Mouse (Mus musculus) spleen, adult 2 months (tissue): ENCODE results near the gene Wnt1. TPM values are rescaled to one million over a fixed set of nuclear protein-coding genes. Genes with fewer than 3 reads are reported as not detected.
A peak's percentile ranks its signal among the peaks of the same experiment; 100 is the strongest.

Experiments
- DNase-seq, 2 experiments: peaks; one replicate each; pipeline versions ENCODE4 v3.0.0 to v3.0.0-alpha.2; 2012 to 2021; ENCODE audit warnings: low spot score in 2 of 2, low read depth in 1 of 2
- H3K27ac ChIP-seq: fragments of 200-500 bp; 2 replicates; pipeline ENCODE4 v1.5.1; 2012; ENCODE audit warnings: low read length, inconsistent platforms; ENCODE audit not compliant: insufficient read depth
- H3K27me3 ChIP-seq: fragments of 200-500 bp; 2 replicates; pipeline ENCODE4 v1.6.1; 2012; ENCODE audit warnings: mild to moderate bottlenecking, moderate library complexity, low read length, inconsistent platforms; ENCODE audit not compliant: control insufficient read depth, insufficient read depth
- H3K36me3 ChIP-seq: fragments of 200-500 bp; 2 replicates; pipeline ENCODE4 v1.6.1; 2012; ENCODE audit warnings: mild to moderate bottlenecking, low read length, inconsistent platforms; ENCODE audit not compliant: control insufficient read depth, insufficient read depth
- H3K4me1 ChIP-seq: fragments of 200-500 bp; 2 replicates; pipeline ENCODE4 v1.6.1; 2011; ENCODE audit warnings: inconsistent platforms; ENCODE audit not compliant: control insufficient read depth, insufficient read depth, insufficient read length
- H3K4me3 ChIP-seq: fragments of 200-500 bp; 2 replicates; pipeline ENCODE4 v1.5.1; 2011; ENCODE audit warnings: mild to moderate bottlenecking, inconsistent platforms; ENCODE audit not compliant: insufficient read depth, insufficient read length; ENCODE audit errors: extremely low read depth
- CTCF ChIP-seq: fragments of 200-500 bp; IDR thresholded peaks from 2 replicates; pipeline ENCODE4 v1.5.1; 2011; ENCODE audit warnings: mild to moderate bottlenecking, inconsistent platforms; ENCODE audit not compliant: insufficient read depth, insufficient read length, insufficient replicate concordance; ENCODE audit errors: extremely low read depth
- POLR2A ChIP-seq: fragments of 200-500 bp; IDR thresholded peaks from 2 replicates; pipeline ENCODE4 v1.6.1; 2011; ENCODE audit warnings: low read depth, low read length, inconsistent platforms
- WGBS: fragments of 180-500 bp; shearing (Covaris S2); methylation state at CpG from one replicate; pipeline ENCODE4 v1.1.7; 2018; 5-methylcytosine and 5-hydroxymethylcytosine counted together
- polyA plus RNA-seq: library from polyadenylated mRNA; depleted of rRNA; stranded (reverse); fragments of >200 nt; gene quantifications from 2 replicates; pipeline ENCODE4 v1.2.3, GENCODE M21; 2012

Gene Wnt1
- polyA plus RNA-seq, 1 experiment: not detected

- peaks cover 6% of the 10 kb centered on the region; the same call in 1 of the 2 replicates for H3K4me1 ChIP-seq
- under 1% methylated on average over 64 of the region's 66 CpGs for WGBS
- DNase-seq: peak; percentile 90 to 96
- TF ChIP-seq POLR2A (peak; percentile 23; the same call in 1 of the 2 replicates), CTCF (peak; percentile 30; the same call in 1 of the 2 replicates)
- H3K36me3 ChIP-seq: peaks cover 23% of the 10 kb centered on the region
- H3K27me3 ChIP-seq: no peaks in the 10 kb centered on the region
- H3K4me3 ChIP-seq: peak within 1 kb of the TSS; percentile 74
- peak within 1 kb of the TSS; percentile 88 for H3K27ac ChIP-seq
Measured at GRCm38 (mm10) chr15:98830736-98831683, 41.4 kb downstream of the Wnt1 start, which contains the start of gene Prkag1. Gene Prkag1 (minus strand): TSS chr15:98831521.

DNA sequence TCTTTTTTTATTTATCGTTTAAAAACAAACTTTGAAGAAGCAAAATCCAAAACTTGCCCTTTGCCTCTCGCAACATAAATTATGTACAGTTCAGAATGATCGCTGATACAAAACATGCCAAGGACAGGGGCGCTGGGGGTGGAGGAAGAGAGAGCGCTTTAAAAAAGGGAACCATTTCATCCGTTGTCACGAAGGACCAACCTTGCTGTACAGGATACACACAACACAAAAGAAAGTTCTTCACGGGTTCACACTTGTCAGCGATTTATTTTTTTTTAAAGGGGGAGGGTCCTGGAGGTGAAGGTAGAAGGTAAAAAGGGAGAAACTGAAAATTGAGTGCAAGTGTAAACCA lies 42.0 kb downstream of the Wnt1 start:
- Histone ChIP-seq H3K27ac (peak overlapping the region; percentile 81), H3K36me3 (peaks cover 27% of the 10 kb centered on the region), H3K27me3 (no peaks in the 10 kb centered on the region), H3K4me3 (peak overlapping the region; percentile 5), H3K4me1 (peaks cover 6% of the 10 kb centered on the region; the same call in 1 of the 2 replicates)
- no peak for DNase-seq
- WGBS: 2% methylated on average over 9 of the region's 9 CpGs
- TF ChIP-seq CTCF (no peak), POLR2A (no peak)

GRCm38 (mm10) chr15:98832161-98833058 lies 42.8 kb downstream of the Wnt1 start:
- peak overlapping the region; percentile 88 for H3K27ac ChIP-seq
- WGBS: 15% methylated on average over 12 of the region's 12 CpGs

GRCm38 (mm10) chr15:98833281-98833680 lies 43.6 kb downstream of the Wnt1 start:
- 91% methylated on average over 11 of the region's 11 CpGs for WGBS
- Histone ChIP-seq H3K4me3 (no peak overlapping the region), H3K27me3 (no peaks in the 10 kb centered on the region), H3K27ac (no peak overlapping the region), H3K36me3 (peaks cover 35% of the 10 kb centered on the region), H3K4me1 (peaks cover 6% of the 10 kb centered on the region; the same call in 1 of the 2 replicates)
- DNase-seq: no peak
- no peak for TF ChIP-seq CTCF
- TF ChIP-seq POLR2A: no peak

More at GRCm38 (mm10) chr15:98832161-98833058, 42.8 kb downstream of the Wnt1 start:
- peak; percentile 37 to 38 for DNase-seq
- Histone ChIP-seq H3K27me3 (no peaks in the 10 kb centered on the region), H3K36me3 (peaks cover 34% of the 10 kb centered on the region), H3K4me3 (no peak overlapping the region), H3K4me1 (peaks cover 6% of the 10 kb centered on the region; the same call in 1 of the 2 replicates)
- TF ChIP-seq CTCF: peak; percentile 14; the same call in 1 of the 2 replicates
- no peak for TF ChIP-seq POLR2A

DNA sequence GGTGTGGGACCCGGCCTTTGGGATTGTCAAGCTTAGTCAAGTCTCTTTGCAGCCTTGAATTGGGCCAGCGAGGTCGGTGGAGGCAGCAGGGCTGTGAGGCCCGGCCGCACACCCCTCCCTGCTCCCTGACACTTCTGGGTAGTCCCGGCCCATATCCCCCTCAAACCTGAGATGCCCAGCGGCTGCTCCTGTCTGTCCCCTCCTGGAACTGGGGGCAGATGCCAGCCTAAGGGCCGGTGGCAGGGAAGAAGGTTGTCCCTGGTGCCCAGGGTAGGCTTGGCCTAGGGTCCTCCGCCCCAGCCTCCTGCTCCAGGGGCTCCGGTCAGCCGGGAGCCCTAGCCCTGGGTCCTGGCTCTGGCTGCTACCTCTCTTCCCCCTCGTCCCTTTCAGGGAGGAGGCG lies 44.4 kb downstream of the Wnt1 start:
- DNase-seq: no peak
- TF ChIP-seq CTCF (no peak), POLR2A (no peak)
- Histone ChIP-seq H3K36me3 (peaks cover 35% of the 10 kb centered on the region), H3K4me1 (peaks cover 6% of the 10 kb centered on the region; the same call in 1 of the 2 replicates), H3K27me3 (no peaks in the 10 kb centered on the region), H3K4me3 (no peak overlapping the region), H3K27ac (no peak overlapping the region)
- 91% methylated on average over 11 of the region's 13 CpGs for WGBS

GRCm38 (mm10) chr15:98835291-98835690 lies 45.6 kb downstream of the Wnt1 start:
- no peak for DNase-seq
- WGBS: 93% methylated on average over 14 of the region's 14 CpGs
- Histone ChIP-seq H3K4me3 (no peak overlapping the region), H3K27ac (no peak overlapping the region), H3K36me3 (peaks cover 46% of the 10 kb centered on the region), H3K27me3 (no peaks in the 10 kb centered on the region), H3K4me1 (peaks cover 6% of the 10 kb centered on the region; the same call in 1 of the 2 replicates)
- no peak for TF ChIP-seq CTCF
